Mouse (Mus musculus) ES-Bruce4 (cell line): ENCODE data around the gene P2ry10.

Experiments used
- EP300 ChIP-seq: IDR thresholded peaks from 2 replicates; pipeline ENCODE4 v1.6.1; 2011; ENCODE audit warnings: low read depth, low read length; ENCODE audit not compliant: insufficient read depth
- POLR2A ChIP-seq: IDR thresholded peaks from one replicate; pipeline ENCODE4 v1.8.1; 2011; ENCODE audit warnings: low read length; ENCODE audit not compliant: insufficient read depth

GRCm38 (mm10) chrX:107089131-107089530 lies 839 bp downstream of the P2ry10 start:
- no peak for TF ChIP-seq EP300
- no peak for TF ChIP-seq POLR2A
